Mouse (Mus musculus): ENCODE data around the gene Gm20388. TPM values are rescaled to one million over a fixed set of nuclear protein-coding genes. Genes with fewer than 3 reads are reported as not detected.
A peak's percentile ranks its signal among the peaks of the same experiment; 100 is the strongest.

Gm20388 gene
- polyA plus RNA-seq, 1 experiment = 18.7 TPM

GRCm38 (mm10) chr8:120334878-120335261 is 424.2 kb downstream of the Gm20388 start:
- Histone ChIP-seq H3K4me1 (ENCODE audit: control insufficient read depth, insufficient read depth, low read length) (peaks cover 18% of the 10 kb centered on the region), H3K27ac (ENCODE audit: insufficient read depth, low read length) (no peak overlapping the region), H3K4me3 (replicated peaks; ENCODE audit: insufficient read depth, low read depth, low read length) (no peak overlapping the region), H3K27me3 (ENCODE audit: control insufficient read depth, insufficient read depth, low read length) (no peaks in the 10 kb centered on the region)
- no peak for TF ChIP-seq POLR2A (IDR thresholded peaks at IDR 0.05; ENCODE audit: borderline replicate concordance, insufficient read depth, low read length)
- no peak for TF ChIP-seq CTCF (IDR thresholded peaks at IDR 0.05; ENCODE audit: borderline replicate concordance, insufficient read depth, low read depth, low read length)
- 75% methylated on average over 5 of the region's 5 CpGs for WGBS
- DNase-seq = peak in 1 of 2 experiments; percentile 35

- 0 out of 2 replicates have a peak overlapping the region, but pooled peaks have one; percentile 8 for H3K27ac ChIP-seq (ENCODE audit: insufficient read depth, low read length)
- TF ChIP-seq CTCF (IDR thresholded peaks at IDR 0.05; ENCODE audit: borderline replicate concordance, insufficient read depth, low read depth, low read length) (no peak), POLR2A (IDR thresholded peaks at IDR 0.05; ENCODE audit: borderline replicate concordance, insufficient read depth, low read length) (no peak)
- WGBS = 3% methylated on average over 17 of the region's 17 CpGs
- peaks cover 18% of the 10 kb centered on the region for H3K4me1 ChIP-seq (ENCODE audit: control insufficient read depth, insufficient read depth, low read length)
- H3K4me3 ChIP-seq (replicated peaks; ENCODE audit: insufficient read depth, low read depth, low read length) = peak overlapping the region; percentile 34
- H3K27me3 ChIP-seq (ENCODE audit: control insufficient read depth, insufficient read depth, low read length) = no peaks in the 10 kb centered on the region
- peak; percentile 42 to 65 for DNase-seq
These were observed 424.8 kb downstream of the Gm20388 start for GRCm38 (mm10) chr8:120335262-120336086.

GRCm38 (mm10) chr8:120336087-120336380 is 425.4 kb downstream of the Gm20388 start:
- WGBS = 8% methylated on average over 9 of the region's 9 CpGs
- DNase-seq = peak; percentile 42 to 43
- H3K4me1 ChIP-seq (ENCODE audit: control insufficient read depth, insufficient read depth, low read length) = peaks cover 18% of the 10 kb centered on the region
- no peak overlapping the region for H3K27ac ChIP-seq (ENCODE audit: insufficient read depth, low read length)
- no peak for TF ChIP-seq POLR2A (IDR thresholded peaks at IDR 0.05; ENCODE audit: borderline replicate concordance, insufficient read depth, low read length)
- TF ChIP-seq CTCF (IDR thresholded peaks at IDR 0.05; ENCODE audit: borderline replicate concordance, insufficient read depth, low read depth, low read length) = no peak
- H3K4me3 ChIP-seq (replicated peaks; ENCODE audit: insufficient read depth, low read depth, low read length) = no peak overlapping the region
- no peaks in the 10 kb centered on the region for H3K27me3 ChIP-seq (ENCODE audit: control insufficient read depth, insufficient read depth, low read length)

GRCm38 (mm10) chr8:120336909-120337555 is 426.4 kb downstream of the Gm20388 start:
- Histone ChIP-seq H3K4me1 (ENCODE audit: control insufficient read depth, insufficient read depth, low read length) (peaks cover 18% of the 10 kb centered on the region), H3K27ac (ENCODE audit: insufficient read depth, low read length) (no peak overlapping the region), H3K4me3 (replicated peaks; ENCODE audit: insufficient read depth, low read depth, low read length) (no peak overlapping the region), H3K27me3 (ENCODE audit: control insufficient read depth, insufficient read depth, low read length) (no peaks in the 10 kb centered on the region)
- no peak for DNase-seq
- 72% methylated on average over 5 of the region's 5 CpGs for WGBS
- TF ChIP-seq CTCF (IDR thresholded peaks at IDR 0.05; ENCODE audit: borderline replicate concordance, insufficient read depth, low read depth, low read length) (no peak), POLR2A (IDR thresholded peaks at IDR 0.05; ENCODE audit: borderline replicate concordance, insufficient read depth, low read length) (no peak)

GRCm38 (mm10) chr8:120337627-120338026 is 427.0 kb downstream of the Gm20388 start:
- WGBS = 68% methylated on average over 5 of the region's 5 CpGs
- Histone ChIP-seq H3K27ac (ENCODE audit: insufficient read depth, low read length) (no peak overlapping the region), H3K4me1 (ENCODE audit: control insufficient read depth, insufficient read depth, low read length) (peaks cover 18% of the 10 kb centered on the region), H3K4me3 (replicated peaks; ENCODE audit: insufficient read depth, low read depth, low read length) (no peak overlapping the region), H3K27me3 (ENCODE audit: control insufficient read depth, insufficient read depth, low read length) (no peaks in the 10 kb centered on the region)
- TF ChIP-seq CTCF (IDR thresholded peaks at IDR 0.05; ENCODE audit: borderline replicate concordance, insufficient read depth, low read depth, low read length) = no peak
- no peak for TF ChIP-seq POLR2A (IDR thresholded peaks at IDR 0.05; ENCODE audit: borderline replicate concordance, insufficient read depth, low read length)
- no peak for DNase-seq

- 96% methylated on average over 7 of the region's 7 CpGs for WGBS
- TF ChIP-seq POLR2A (IDR thresholded peaks at IDR 0.05; ENCODE audit: borderline replicate concordance, insufficient read depth, low read length) = no peak
- TF ChIP-seq CTCF (IDR thresholded peaks at IDR 0.05; ENCODE audit: borderline replicate concordance, insufficient read depth, low read depth, low read length) = no peak
- Histone ChIP-seq H3K27me3 (ENCODE audit: control insufficient read depth, insufficient read depth, low read length) (no peaks in the 10 kb centered on the region), H3K4me1 (ENCODE audit: control insufficient read depth, insufficient read depth, low read length) (peaks cover 18% of the 10 kb centered on the region), H3K27ac (ENCODE audit: insufficient read depth, low read length) (no peak overlapping the region), H3K4me3 (replicated peaks; ENCODE audit: insufficient read depth, low read depth, low read length) (no peak overlapping the region)
- no peak for DNase-seq
These were observed 428.0 kb downstream of the Gm20388 start for GRCm38 (mm10) chr8:120338678-120339077.

GRCm38 (mm10) chr8:120339743-120340142 is 429.1 kb downstream of the Gm20388 start:
- Histone ChIP-seq H3K4me1 (ENCODE audit: control insufficient read depth, insufficient read depth, low read length) (peaks cover 14% of the 10 kb centered on the region), H3K27me3 (ENCODE audit: control insufficient read depth, insufficient read depth, low read length) (no peaks in the 10 kb centered on the region), H3K4me3 (replicated peaks; ENCODE audit: insufficient read depth, low read depth, low read length) (no peak overlapping the region), H3K27ac (ENCODE audit: insufficient read depth, low read length) (no peak overlapping the region)
- 41% methylated on average over 8 of the region's 8 CpGs for WGBS
- no peak for DNase-seq
- TF ChIP-seq CTCF (IDR thresholded peaks at IDR 0.05; ENCODE audit: borderline replicate concordance, insufficient read depth, low read depth, low read length) (no peak), POLR2A (IDR thresholded peaks at IDR 0.05; ENCODE audit: borderline replicate concordance, insufficient read depth, low read length) (no peak)

GRCm38 (mm10) chr8:120341124-120341523 is 430.5 kb downstream of the Gm20388 start:
- WGBS = 91% methylated on average over 10 of the region's 10 CpGs
- TF ChIP-seq POLR2A (IDR thresholded peaks at IDR 0.05; ENCODE audit: borderline replicate concordance, insufficient read depth, low read length) (no peak), CTCF (IDR thresholded peaks at IDR 0.05; ENCODE audit: borderline replicate concordance, insufficient read depth, low read depth, low read length) (no peak)

More at GRCm38 (mm10) chr8:120341124-120341523, 430.5 kb downstream of the Gm20388 start:
- DNase-seq = no peak
- no peaks in the 10 kb centered on the region for H3K27me3 ChIP-seq (ENCODE audit: control insufficient read depth, insufficient read depth, low read length)
- no peak overlapping the region for H3K27ac ChIP-seq (ENCODE audit: insufficient read depth, low read length)
- H3K4me1 ChIP-seq (ENCODE audit: control insufficient read depth, insufficient read depth, low read length) = peaks cover 3% of the 10 kb centered on the region
- no peak overlapping the region for H3K4me3 ChIP-seq (replicated peaks; ENCODE audit: insufficient read depth, low read depth, low read length)
